Mouse (Mus musculus) megakaryocyte, embryonic 14.5 days (primary cell): ENCODE data around the gene Ccl28.

Experiments
- FLI1 ChIP-seq: IDR thresholded peaks from 2 replicates; pipeline ENCODE4 v1.6.1; 2012; ENCODE audit warnings: low read length, inconsistent platforms, mixed read lengths
- GATA1 ChIP-seq: IDR thresholded peaks from 3 replicates; pipeline ENCODE4 v1.6.1; 2012; ENCODE audit warnings: mixed read lengths, low read length, inconsistent platforms, borderline replicate concordance

- no peak for TF ChIP-seq GATA1
- no peak for TF ChIP-seq FLI1
Observed at GRCm38 (mm10) chr13:119639302-119639701, 15.7 kb downstream of the Ccl28 start.
